ENCODE assay signal across 8 mouse cellular contexts in the genomic region with DNA sequence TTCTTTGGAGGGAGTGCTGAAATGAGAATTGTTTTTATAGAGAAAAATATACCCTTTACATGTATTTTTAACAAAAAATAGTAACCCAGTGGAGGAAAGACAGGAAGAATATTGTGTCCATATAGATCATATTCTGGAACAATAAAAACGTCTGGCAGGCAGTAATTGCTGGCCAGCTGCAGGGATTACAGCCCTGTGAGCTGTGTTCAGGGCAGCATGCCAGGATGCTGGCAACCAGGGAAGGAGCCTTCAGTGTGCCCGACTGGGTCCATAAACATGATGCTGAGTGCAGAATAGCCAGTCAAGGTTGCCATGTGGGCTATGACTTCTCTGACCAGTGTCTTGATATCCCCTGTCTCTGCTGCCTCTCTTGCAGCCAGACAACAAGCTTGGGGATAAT.
DNase-seq lines count a peak whose midpoint lies in the region; ATAC-seq lines count a peak whose summit lies in the region.

No protein-coding gene starts in this region.

- DNase-seq in forebrain, embryonic 14.5 days (ENCODE audit: low spot score): peak; percentile 73
- DNase-seq in Muller cell, postnatal 12 days (ENCODE audit: inconsistent ontology term): peak; percentile 46
- DNase-seq in gastrocnemius, adult 18-20 months (ENCODE audit: low spot score): peak; percentile 22
- peak; percentile 33 to 39 for DNase-seq in layer of hippocampus, postnatal 14 days (ENCODE audit: low spot score in 2 of 2)
- peak; percentile 39 to 44 for DNase-seq in right cerebral cortex, adult 2 months (ENCODE audit: low spot score in 2 of 2)
- no peak for DNase-seq in spleen, postnatal 36 days (ENCODE audit: low spot score in 2 of 2)

- 0 out of 2 replicates have a peak, but pooled peaks cover 7% of the 10 kb centered on the region for H3K4me1 ChIP-seq in forebrain, embryonic 14.5 days (ENCODE audit: control insufficient read depth, insufficient read depth, low read length)
- H3K4me1 ChIP-seq in forebrain, embryonic 12.5 days: 0 out of 2 replicates have a peak, but pooled peaks cover 3% of the 10 kb centered on the region

- ATAC-seq in forebrain, embryonic 14.5 days: 0 out of 2 replicates have a peak, but pooled peaks have one; percentile 34
- no peak for ATAC-seq in forebrain, embryonic 12.5 days (ENCODE audit: low FRiP score)
- no peak for ATAC-seq in monocyte, adult 5-6 weeks (replicated peaks; ENCODE audit: insufficient number of reproducible peaks, low FRiP score, low TSS enrichment, poor library complexity, severe bottlenecking)

- no peaks in the 10 kb centered on the region for H3K27me3 ChIP-seq in forebrain, embryonic 14.5 days (replicated peaks; ENCODE audit: control insufficient read depth, insufficient read depth, low read length)
- H3K27me3 ChIP-seq in forebrain, embryonic 12.5 days: no peaks in the 10 kb centered on the region

- no peak overlapping the region for H3K27ac ChIP-seq in forebrain, embryonic 14.5 days (ENCODE audit: low read depth, low read length)
- no peak overlapping the region for H3K27ac ChIP-seq in forebrain, embryonic 12.5 days

- H3K9ac ChIP-seq in forebrain, embryonic 14.5 days (ENCODE audit: low read length): no peak overlapping the region
- H3K9ac ChIP-seq in forebrain, embryonic 12.5 days: no peak overlapping the region

- H3K4me3 ChIP-seq in forebrain, embryonic 14.5 days (ENCODE audit: low read depth, low read length): no peak overlapping the region
- no peak overlapping the region for H3K4me3 ChIP-seq in forebrain, embryonic 12.5 days (replicated peaks)

- H3K36me3 ChIP-seq in forebrain, embryonic 14.5 days (ENCODE audit: control insufficient read depth, insufficient read depth, low read length): no peaks in the 10 kb centered on the region
- no peaks in the 10 kb centered on the region for H3K36me3 ChIP-seq in forebrain, embryonic 12.5 days (replicated peaks)

- 13% methylated on average over 2 of the region's 2 CpGs for WGBS in forebrain, embryonic 14.5 days
- WGBS in forebrain, embryonic 12.5 days: 30% methylated on average over 2 of the region's 2 CpGs

- H3K9me3 ChIP-seq in forebrain, embryonic 14.5 days (replicated peaks; ENCODE audit: control insufficient read depth, low read length): no peaks in the 10 kb centered on the region
- H3K9me3 ChIP-seq in forebrain, embryonic 12.5 days: no peaks in the 10 kb centered on the region

- no peak overlapping the region for H3K4me2 ChIP-seq in forebrain, embryonic 14.5 days (ENCODE audit: low read length)
- no peak overlapping the region for H3K4me2 ChIP-seq in forebrain, embryonic 12.5 days

Comparison
In these comparisons a context has a peak if more than half of its experiments do, and no peak if none do; other contexts are left out.
1. DNase-seq: peak in forebrain, embryonic 14.5 days (single experiment), Muller cell, postnatal 12 days (single experiment), gastrocnemius, adult 18-20 months (single experiment), layer of hippocampus, postnatal 14 days (2 of 2) and right cerebral cortex, adult 2 months (2 of 2); none in spleen, postnatal 36 days (0 of 2).